Mouse (Mus musculus): Measurements from ENCODE around the gene Ptrhd1. TPM values are rescaled to one million over a fixed set of nuclear protein-coding genes. Genes with fewer than 3 reads are reported as not detected.
"Not testable (repeated sequence)": the region's sequence is repeated elsewhere in the genome, so short reads cannot be mapped to it uniquely, and the experiment has no call there.

The Ptrhd1 gene
- polyA plus RNA-seq, 1 experiment: 7.3 TPM

DNA sequence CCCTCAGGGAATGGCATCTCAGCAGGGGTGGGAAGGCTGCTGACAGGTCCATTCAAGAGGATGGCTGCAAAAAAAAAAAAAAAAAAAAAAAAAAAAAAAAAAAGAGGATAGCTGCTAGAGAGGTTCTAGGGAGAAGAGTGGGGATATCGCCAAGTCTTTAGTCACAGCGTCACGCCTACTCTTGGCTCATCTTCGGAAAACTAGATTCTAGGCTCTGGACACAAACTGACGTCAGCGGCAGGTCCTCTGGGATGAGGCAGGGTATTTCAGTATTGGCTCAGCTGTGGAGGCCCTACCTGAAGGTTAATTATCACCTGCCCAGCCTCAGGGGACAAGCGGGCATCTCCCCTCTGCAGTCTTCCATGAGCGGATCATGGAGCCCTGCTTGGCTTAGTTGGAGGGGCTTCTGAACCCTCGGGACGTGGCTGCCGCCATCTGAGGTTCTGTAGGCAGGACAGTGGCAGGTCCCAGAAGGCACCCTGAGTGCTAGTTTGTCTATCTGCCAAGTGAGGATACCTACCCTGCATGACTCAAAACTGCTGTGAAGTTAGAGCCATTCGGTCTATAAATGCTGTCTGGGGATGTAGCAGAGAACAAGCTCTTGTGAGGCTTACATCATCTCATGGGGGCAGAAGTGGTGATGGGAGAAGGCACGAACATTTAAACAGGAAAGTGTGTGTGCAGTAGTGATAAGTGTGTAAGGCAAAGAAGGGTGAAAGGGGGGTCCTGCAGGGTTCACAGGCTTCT lies 32.2 kb upstream of the Ptrhd1 start:
- Histone ChIP-seq H3K27ac (ENCODE audit: insufficient read depth, low read length) (no peak overlapping the region), H3K4me3 (ENCODE audit: insufficient read depth, low read length) (no peak overlapping the region), H3K4me1 (ENCODE audit: control insufficient read depth, insufficient read depth, low read length) (peaks cover 2% of the 10 kb centered on the region)
- TF ChIP-seq POLR2A (IDR thresholded peaks at IDR 0.05; ENCODE audit: extremely low read depth, insufficient read depth, low read length) (no peak), CTCF (IDR thresholded peaks at IDR 0.05; ENCODE audit: extremely low read depth, insufficient read depth, low read length) (no peak)

- Histone ChIP-seq H3K4me1 (ENCODE audit: control insufficient read depth, insufficient read depth, low read length) (peaks cover 2% of the 10 kb centered on the region), H3K27ac (ENCODE audit: insufficient read depth, low read length) (no peak overlapping the region)
Observed at GRCm38 (mm10) chr12:4202206-4202605, 31.6 kb upstream of the Ptrhd1 start.

GRCm38 (mm10) chr12:4206106-4206505 lies 27.7 kb upstream of the Ptrhd1 start:
- Histone ChIP-seq H3K4me1 (ENCODE audit: control insufficient read depth, insufficient read depth, low read length) (peaks cover 2% of the 10 kb centered on the region), H3K4me3 (ENCODE audit: insufficient read depth, low read length) (no peak overlapping the region), H3K27ac (ENCODE audit: insufficient read depth, low read length) (no peak overlapping the region)
- no peak for TF ChIP-seq POLR2A (IDR thresholded peaks at IDR 0.05; ENCODE audit: extremely low read depth, insufficient read depth, low read length)

More at GRCm38 (mm10) chr12:4202206-4202605, 31.6 kb upstream of the Ptrhd1 start:
- TF ChIP-seq POLR2A (IDR thresholded peaks at IDR 0.05; ENCODE audit: extremely low read depth, insufficient read depth, low read length) (no peak), CTCF (IDR thresholded peaks at IDR 0.05; ENCODE audit: extremely low read depth, insufficient read depth, low read length) (no peak)
- H3K4me3 ChIP-seq (ENCODE audit: insufficient read depth, low read length): no peak overlapping the region

GRCm38 (mm10) chr12:4208405-4209133 lies 25.3 kb upstream of the Ptrhd1 start:
- H3K4me3 ChIP-seq (ENCODE audit: insufficient read depth, low read length): no peak overlapping the region
- peak; percentile 73 for TF ChIP-seq CTCF (IDR thresholded peaks at IDR 0.05; ENCODE audit: extremely low read depth, insufficient read depth, low read length)
- no peak for TF ChIP-seq POLR2A (IDR thresholded peaks at IDR 0.05; ENCODE audit: extremely low read depth, insufficient read depth, low read length)

GRCm38 (mm10) chr12:4209196-4209595 lies 24.6 kb upstream of the Ptrhd1 start:
- H3K4me1 ChIP-seq (ENCODE audit: control insufficient read depth, insufficient read depth, low read length): no peaks in the 10 kb centered on the region
- H3K4me3 ChIP-seq (ENCODE audit: insufficient read depth, low read length): no peak overlapping the region
- H3K27ac ChIP-seq (ENCODE audit: insufficient read depth, low read length): no peak overlapping the region
- TF ChIP-seq CTCF (IDR thresholded peaks at IDR 0.05; ENCODE audit: extremely low read depth, insufficient read depth, low read length): no peak
- no peak for TF ChIP-seq POLR2A (IDR thresholded peaks at IDR 0.05; ENCODE audit: extremely low read depth, insufficient read depth, low read length)

More at GRCm38 (mm10) chr12:4208405-4209133, 25.3 kb upstream of the Ptrhd1 start:
- no peaks in the 10 kb centered on the region for H3K4me1 ChIP-seq (ENCODE audit: control insufficient read depth, insufficient read depth, low read length)
- no peak overlapping the region for H3K27ac ChIP-seq (ENCODE audit: insufficient read depth, low read length)

DNA sequence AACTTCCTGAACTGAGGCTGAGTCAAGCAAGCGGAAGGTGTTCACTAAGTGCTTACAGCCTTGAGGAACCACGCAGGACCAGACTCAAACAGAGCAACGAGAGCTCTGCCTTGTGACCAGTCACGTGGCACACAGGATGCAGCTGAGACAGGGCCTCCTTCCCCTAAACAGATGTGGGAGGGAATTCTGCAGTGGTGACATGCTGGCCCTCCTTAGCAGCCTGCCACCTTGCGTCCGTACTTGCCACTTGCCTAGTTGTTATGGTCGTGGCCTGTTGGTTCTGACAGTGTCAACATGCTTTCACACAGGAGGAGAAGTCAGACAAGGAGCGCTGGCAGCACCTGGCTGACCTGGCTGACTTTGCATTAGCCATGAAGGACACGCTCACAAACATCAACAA lies 22.7 kb upstream of the Ptrhd1 start:
- H3K27ac ChIP-seq (ENCODE audit: insufficient read depth, low read length): no peak overlapping the region
- H3K4me1 ChIP-seq (ENCODE audit: control insufficient read depth, insufficient read depth, low read length): no peaks in the 10 kb centered on the region
- no peak overlapping the region for H3K4me3 ChIP-seq (ENCODE audit: insufficient read depth, low read length)
- TF ChIP-seq CTCF (IDR thresholded peaks at IDR 0.05; ENCODE audit: extremely low read depth, insufficient read depth, low read length) (no peak), POLR2A (IDR thresholded peaks at IDR 0.05; ENCODE audit: extremely low read depth, insufficient read depth, low read length) (no peak)

DNA sequence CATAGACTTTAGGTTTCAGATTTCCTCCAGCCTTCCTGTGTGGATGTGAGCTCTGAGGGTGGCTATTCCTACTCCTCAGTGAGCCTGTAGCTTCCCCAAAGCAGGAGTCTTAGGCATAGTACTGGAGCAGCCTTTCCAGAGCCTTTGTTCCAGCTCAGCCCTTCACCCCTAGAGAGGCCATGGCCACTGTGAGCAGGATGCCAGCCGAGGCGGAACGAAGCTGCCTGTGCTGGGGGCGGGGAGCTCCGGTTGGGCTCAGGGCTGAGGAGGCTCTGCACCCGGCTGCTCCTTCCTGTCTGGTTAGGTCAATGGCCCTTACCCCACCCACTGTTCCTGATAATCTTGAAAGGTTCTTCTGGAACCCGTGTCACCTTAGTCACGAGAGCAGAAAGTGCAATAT lies 20.9 kb upstream of the Ptrhd1 start:
- H3K4me3 ChIP-seq (ENCODE audit: insufficient read depth, low read length): no peak overlapping the region
- no peaks in the 10 kb centered on the region for H3K4me1 ChIP-seq (ENCODE audit: control insufficient read depth, insufficient read depth, low read length)
- H3K27ac ChIP-seq (ENCODE audit: insufficient read depth, low read length): no peak overlapping the region
- TF ChIP-seq CTCF (IDR thresholded peaks at IDR 0.05; ENCODE audit: extremely low read depth, insufficient read depth, low read length) (no peak), POLR2A (IDR thresholded peaks at IDR 0.05; ENCODE audit: extremely low read depth, insufficient read depth, low read length) (no peak)

- no peak overlapping the region for H3K27ac ChIP-seq (ENCODE audit: insufficient read depth, low read length)
- TF ChIP-seq POLR2A (IDR thresholded peaks at IDR 0.05; ENCODE audit: extremely low read depth, insufficient read depth, low read length): no peak
- TF ChIP-seq CTCF (IDR thresholded peaks at IDR 0.05; ENCODE audit: extremely low read depth, insufficient read depth, low read length): no peak
Observed at GRCm38 (mm10) chr12:4230156-4230555, 3.7 kb upstream of the Ptrhd1 start.

DNA sequence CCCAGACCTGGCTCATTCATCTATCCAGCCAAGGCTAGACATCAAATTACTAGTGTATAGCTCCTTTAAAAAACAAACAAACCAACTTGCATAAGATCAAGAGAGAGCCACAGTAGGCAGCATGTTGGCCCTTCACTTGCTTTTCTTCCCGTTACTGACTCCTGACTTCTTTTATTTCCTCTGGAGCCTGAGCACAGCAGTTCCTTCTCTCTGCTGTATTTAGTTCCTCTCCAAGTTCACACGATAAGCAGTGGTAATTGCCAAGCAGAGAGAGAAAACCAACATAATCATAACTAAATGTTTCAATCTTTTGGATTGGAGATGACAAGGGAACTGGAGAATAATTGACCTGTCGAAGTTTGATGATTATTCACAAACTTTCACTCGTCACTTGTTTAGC lies 1.1 kb upstream of the Ptrhd1 start:
- H3K4me3 ChIP-seq (ENCODE audit: insufficient read depth, low read length): no peak overlapping the region; the same call in 1 of the 2 replicates
- TF ChIP-seq CTCF (IDR thresholded peaks at IDR 0.05; ENCODE audit: extremely low read depth, insufficient read depth, low read length): no peak
- TF ChIP-seq POLR2A (IDR thresholded peaks at IDR 0.05; ENCODE audit: extremely low read depth, insufficient read depth, low read length): no peak

More at GRCm38 (mm10) chr12:4230156-4230555, 3.7 kb upstream of the Ptrhd1 start:
- no peaks in the 10 kb centered on the region for H3K4me1 ChIP-seq (ENCODE audit: control insufficient read depth, insufficient read depth, low read length)
- H3K4me3 ChIP-seq (ENCODE audit: insufficient read depth, low read length): no peak overlapping the region

DNA sequence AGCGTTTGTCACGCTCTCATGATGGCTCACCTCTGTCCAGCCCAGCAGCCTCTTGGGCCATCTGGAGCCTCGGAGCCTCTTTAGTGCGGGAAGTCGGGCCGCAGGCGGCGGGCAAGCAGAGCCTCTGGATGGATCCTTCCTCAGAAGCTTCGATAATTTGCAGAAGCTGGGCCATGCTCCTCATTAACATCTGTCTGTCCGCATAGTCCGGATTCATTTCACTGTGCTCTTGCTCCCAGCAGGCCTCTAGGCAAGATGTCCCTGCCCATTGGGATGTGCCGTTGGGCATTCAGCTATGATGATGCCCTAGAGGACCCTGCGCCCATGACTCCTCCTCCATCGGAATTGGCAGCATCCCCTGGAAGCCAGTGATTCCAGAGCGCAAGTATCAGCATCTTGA lies 3.7 kb downstream of the Ptrhd1 start:
- H3K4me1 ChIP-seq (ENCODE audit: control insufficient read depth, insufficient read depth, low read length): no peaks in the 10 kb centered on the region
- TF ChIP-seq POLR2A (IDR thresholded peaks at IDR 0.05; ENCODE audit: extremely low read depth, insufficient read depth, low read length) (no peak), CTCF (IDR thresholded peaks at IDR 0.05; ENCODE audit: extremely low read depth, insufficient read depth, low read length) (no peak)
- H3K4me3 ChIP-seq (ENCODE audit: insufficient read depth, low read length): no peak overlapping the region
- no peak overlapping the region for H3K27ac ChIP-seq (ENCODE audit: insufficient read depth, low read length)

More for the DNA sequence above, 1.1 kb upstream of the Ptrhd1 start:
- Histone ChIP-seq H3K27ac (ENCODE audit: insufficient read depth, low read length) (no peak overlapping the region), H3K4me1 (ENCODE audit: control insufficient read depth, insufficient read depth, low read length) (no peaks in the 10 kb centered on the region)

- not testable (repeated sequence) for H3K4me3 ChIP-seq (ENCODE audit: insufficient read depth, low read length); H3K4me1 ChIP-seq (ENCODE audit: control insufficient read depth, insufficient read depth, low read length); H3K27ac ChIP-seq (ENCODE audit: insufficient read depth, low read length)
Observed at GRCm38 (mm10) chr12:4240281-4240680, 6.5 kb downstream of the Ptrhd1 start.

All from cortical plate, adult 2 months (tissue).